Mouse (Mus musculus) cerebellum, postnatal 36 days (tissue): ENCODE measurements around the gene Washc3.
A peak's percentile ranks its signal among the peaks of the same experiment; 100 is the strongest.

Experiments used
- DNase-seq, 2 experiments: peaks; one replicate each; pipeline ENCODE4 v3.0.0; 2021 to 2022; ENCODE audit warnings: mixed read lengths in 2 of 2

The Washc3 gene

GRCm38 (mm10) chr10:88200951-88201638 is at the start of gene Washc3:
TSS of gene Washc3 (plus strand) at chr10:88201093.
- peak; percentile 90 to 91 for DNase-seq

GRCm38 (mm10) chr10:88151658-88152057 is 49.2 kb upstream of the Washc3 start:
- no peak for DNase-seq

GRCm38 (mm10) chr10:88162096-88162495 is 38.8 kb upstream of the Washc3 start:
- no peak for DNase-seq

- no peak for DNase-seq
Observed at GRCm38 (mm10) chr10:88162676-88163075, 38.2 kb upstream of the Washc3 start.

- DNase-seq = no peak
Observed at GRCm38 (mm10) chr10:88166158-88166557, 34.7 kb upstream of the Washc3 start.

- DNase-seq = no peak
Observed at GRCm38 (mm10) chr10:88167438-88168077, 33.3 kb upstream of the Washc3 start.

GRCm38 (mm10) chr10:88200541-88200940 is 352 bp upstream of the Washc3 start:
- DNase-seq = no peak

- DNase-seq = peak in 1 of 2 experiments; percentile 12
Observed at GRCm38 (mm10) chr10:88201650-88202049, 757 bp downstream of the Washc3 start.

GRCm38 (mm10) chr10:88202581-88202980 is 1.7 kb downstream of the Washc3 start:
- no peak for DNase-seq

- no peak for DNase-seq
Observed at GRCm38 (mm10) chr10:88203236-88203635, 2.3 kb downstream of the Washc3 start.

- no peak for DNase-seq
Observed at GRCm38 (mm10) chr10:88212644-88213043, 11.8 kb downstream of the Washc3 start.

- DNase-seq = no peak
Observed at GRCm38 (mm10) chr10:88214800-88215514, 14.1 kb downstream of the Washc3 start.

GRCm38 (mm10) chr10:88218161-88218560 is 17.3 kb downstream of the Washc3 start:
- no peak for DNase-seq

- DNase-seq = no peak
Observed at GRCm38 (mm10) chr10:88221718-88222117, 20.8 kb downstream of the Washc3 start.

- no peak for DNase-seq
Observed at GRCm38 (mm10) chr10:88225421-88225820, 24.5 kb downstream of the Washc3 start.

GRCm38 (mm10) chr10:88227962-88228361 is 27.1 kb downstream of the Washc3 start:
- DNase-seq = no peak

- DNase-seq = no peak
Observed at GRCm38 (mm10) chr10:88228521-88229017, 27.7 kb downstream of the Washc3 start.

- no peak for DNase-seq
Observed at GRCm38 (mm10) chr10:88231671-88232070, 30.8 kb downstream of the Washc3 start.

- DNase-seq = no peak
Observed at GRCm38 (mm10) chr10:88232765-88233164, 31.9 kb downstream of the Washc3 start.

GRCm38 (mm10) chr10:88244681-88245080 is 43.8 kb downstream of the Washc3 start:
- no peak for DNase-seq

- DNase-seq = no peak
Observed at GRCm38 (mm10) chr10:88250300-88250699, 49.4 kb downstream of the Washc3 start.

- no peak for DNase-seq
Observed at GRCm38 (mm10) chr10:88252121-88252862, 51.4 kb downstream of the Washc3 start.

- DNase-seq = no peak
Observed at GRCm38 (mm10) chr10:88255556-88255955, 54.7 kb downstream of the Washc3 start.
